Mouse (Mus musculus) embryonic facial prominence, embryonic 14.5 days (tissue): ENCODE measurements around the gene Klf16. TPM values are rescaled to one million over a fixed set of nuclear protein-coding genes. Genes with fewer than 3 reads are reported as not detected.

Experiments
- ATAC-seq: fragments of 200-750 bp; cut with Nextera tagmentation; 2 replicates; pipeline ENCODE4 v1.8.0; 2017; ENCODE audit warnings: low read depth, moderate number of reproducible peaks, moderate TSS enrichment
- DNase-seq: peaks from one replicate; pipeline ENCODE4 v3.0.0-alpha.2; 2015; ENCODE audit warnings: low spot score
- H3K27ac ChIP-seq: fragments of 300-500 bp; sonication (generic); replicated peaks from 2 replicates; pipeline ENCODE4 v1.5.1; 2014; ENCODE audit warnings: low read depth, mild to moderate bottlenecking, low read length, moderate library complexity
- H3K27me3 ChIP-seq: fragments of 300-500 bp; sonication (generic); replicated peaks from 2 replicates; pipeline ENCODE4 v1.6.1; 2014; ENCODE audit warnings: low read length; ENCODE audit not compliant: control insufficient read depth, insufficient read depth
- H3K36me3 ChIP-seq: fragments of 300-500 bp; sonication (generic); 2 replicates; pipeline ENCODE4 v1.6.1; 2014; ENCODE audit warnings: low read length, mixed read lengths; ENCODE audit not compliant: control insufficient read depth, insufficient read depth
- H3K4me1 ChIP-seq: fragments of 300-500 bp; sonication (generic); 2 replicates; pipeline ENCODE4 v1.6.1; 2014; ENCODE audit warnings: antibody characterized with exemption, low read length; ENCODE audit not compliant: control insufficient read depth, insufficient read depth
- H3K4me2 ChIP-seq: fragments of 300-500 bp; sonication (generic); 2 replicates; pipeline ENCODE4 v1.6.1; 2014; ENCODE audit warnings: low read depth, mild to moderate bottlenecking, low read length, moderate library complexity, mixed read lengths
- H3K4me3 ChIP-seq: fragments of 300-500 bp; sonication (generic); 2 replicates; pipeline ENCODE4 v1.5.1; 2014; ENCODE audit warnings: low read depth, mild to moderate bottlenecking, low read length
- H3K9ac ChIP-seq: fragments of 300-500 bp; sonication (generic); 2 replicates; pipeline ENCODE4 v1.6.1; 2014; ENCODE audit warnings: low read depth, mild to moderate bottlenecking, low read length, moderate library complexity, mixed read lengths
- H3K9me3 ChIP-seq: fragments of 300-500 bp; sonication (generic); 2 replicates; pipeline ENCODE4 v1.6.1; 2016; ENCODE audit warnings: low read length; ENCODE audit not compliant: control insufficient read depth
- WGBS: fragments of 180-500 bp; shearing (Covaris S2); extraction: QIAGEN DNeasy Blood & Tissue Kit; methylation state at CpG from one replicate; pipeline ENCODE4 v1.1.7; 2014; 5-methylcytosine and 5-hydroxymethylcytosine counted together
- polyA plus RNA-seq: library from polyadenylated mRNA; unstranded; fragments of >200 nt; fragmentation: Nextera tagmentation; extraction: Ambion mirVana; gene quantifications from 2 replicates; pipeline ENCODE4 v1.2.1, GENCODE M21; 2014

Klf16 gene
- polyA plus RNA-seq, 1 experiment from 2014 or later: 9.7 TPM

GRCm38 (mm10) chr10:80561116-80561944 is 15.8 kb downstream of the Klf16 start, which contains the start of gene Rexo1:
Rexo1 (minus strand) TSS chr10:80561560.
- ATAC-seq: peak; percentile 91
- under 1% methylated on average over 31 of the region's 72 CpGs for WGBS

GRCm38 (mm10) chr10:80560621-80561020 is 16.5 kb downstream of the Klf16 start:
- no peaks in the 10 kb centered on the region for H3K27me3 ChIP-seq
- ATAC-seq (no peak), DNase-seq (no peak)
- H3K9me3 ChIP-seq: no peaks in the 10 kb centered on the region
- under 1% methylated on average over 13 of the region's 13 CpGs for WGBS
- H3K4me2 ChIP-seq: peak overlapping the region; percentile 86
- H3K4me3 ChIP-seq: peak overlapping the region; percentile 98
- no peak overlapping the region for H3K27ac ChIP-seq
- H3K9ac ChIP-seq: peak overlapping the region; percentile 97
- H3K36me3 ChIP-seq: peaks cover 5% of the 10 kb centered on the region
- peaks cover 12% of the 10 kb centered on the region for H3K4me1 ChIP-seq

More at GRCm38 (mm10) chr10:80561116-80561944, 15.8 kb downstream of the Klf16 start, which contains the start of gene Rexo1:
- Histone ChIP-seq H3K27ac (peak within 1 kb of the TSS; percentile 95), H3K36me3 (peaks cover 8% of the 10 kb centered on the region), H3K9me3 (no peaks in the 10 kb centered on the region), H3K4me2 (peak within 1 kb of the TSS; percentile 86), H3K4me1 (peaks cover 12% of the 10 kb centered on the region), H3K9ac (peak within 1 kb of the TSS; percentile 97), H3K4me3 (peak within 1 kb of the TSS; percentile 98), H3K27me3 (no peaks in the 10 kb centered on the region)
- peak; percentile 97 for DNase-seq

- H3K9me3 ChIP-seq: no peaks in the 10 kb centered on the region
- H3K36me3 ChIP-seq: no peaks in the 10 kb centered on the region
- no peak overlapping the region for H3K4me3 ChIP-seq
- H3K27ac ChIP-seq: no peak overlapping the region
- no peak for ATAC-seq
- H3K4me1 ChIP-seq: peaks cover 12% of the 10 kb centered on the region
- H3K27me3 ChIP-seq: no peaks in the 10 kb centered on the region
- no peak for DNase-seq
- H3K4me2 ChIP-seq: no peak overlapping the region
- no peak overlapping the region for H3K9ac ChIP-seq
- 88% methylated on average over 7 of the region's 7 CpGs for WGBS
Measured at GRCm38 (mm10) chr10:80559431-80559830, 17.7 kb downstream of the Klf16 start.

GRCm38 (mm10) chr10:80557346-80557965 is 19.7 kb downstream of the Klf16 start:
- no peak overlapping the region for H3K9ac ChIP-seq

GRCm38 (mm10) chr10:80553997-80554396 is 23.1 kb downstream of the Klf16 start:
- H3K27me3 ChIP-seq: no peaks in the 10 kb centered on the region
- no peaks in the 10 kb centered on the region for H3K9me3 ChIP-seq
- no peaks in the 10 kb centered on the region for H3K4me1 ChIP-seq
- H3K9ac ChIP-seq: no peak overlapping the region
- peaks cover 18% of the 10 kb centered on the region for H3K36me3 ChIP-seq
- no peak for ATAC-seq
- WGBS: 88% methylated on average over 5 of the region's 6 CpGs
- DNase-seq: no peak
- no peak overlapping the region for H3K4me3 ChIP-seq
- H3K4me2 ChIP-seq: no peak overlapping the region
- H3K27ac ChIP-seq: no peak overlapping the region

More at GRCm38 (mm10) chr10:80557346-80557965, 19.7 kb downstream of the Klf16 start:
- Histone ChIP-seq H3K4me2 (no peak overlapping the region), H3K27ac (no peak overlapping the region), H3K36me3 (no peaks in the 10 kb centered on the region), H3K4me1 (peaks cover 9% of the 10 kb centered on the region), H3K27me3 (no peaks in the 10 kb centered on the region), H3K9me3 (no peaks in the 10 kb centered on the region), H3K4me3 (no peak overlapping the region)
- ATAC-seq (no peak), DNase-seq (peak; percentile 55)
- WGBS: 40% methylated on average over 5 of the region's 5 CpGs

GRCm38 (mm10) chr10:80553575-80553974 is 23.5 kb downstream of the Klf16 start:
- H3K4me1 ChIP-seq: no peaks in the 10 kb centered on the region
- DNase-seq (no peak), ATAC-seq (no peak)
- 90% methylated on average over 8 of the region's 8 CpGs for WGBS
- no peaks in the 10 kb centered on the region for H3K9me3 ChIP-seq
- H3K27me3 ChIP-seq: no peaks in the 10 kb centered on the region
- H3K4me3 ChIP-seq: no peak overlapping the region
- no peak overlapping the region for H3K4me2 ChIP-seq
- H3K36me3 ChIP-seq: peaks cover 21% of the 10 kb centered on the region
- H3K9ac ChIP-seq: no peak overlapping the region
- no peak overlapping the region for H3K27ac ChIP-seq

- no peak for DNase-seq
- Histone ChIP-seq H3K4me2 (no peak overlapping the region), H3K36me3 (peaks cover 33% of the 10 kb centered on the region), H3K9ac (no peak overlapping the region), H3K4me1 (no peaks in the 10 kb centered on the region), H3K27ac (no peak overlapping the region), H3K4me3 (no peak overlapping the region), H3K9me3 (no peaks in the 10 kb centered on the region), H3K27me3 (no peaks in the 10 kb centered on the region)
- WGBS: 71% methylated on average over 9 of the region's 9 CpGs
- ATAC-seq: no peak
Measured at GRCm38 (mm10) chr10:80552364-80552763, 24.8 kb downstream of the Klf16 start.

- no peak overlapping the region for H3K4me3 ChIP-seq
- 91% methylated on average over 19 of the region's 21 CpGs for WGBS
- ATAC-seq: no peak
- H3K4me1 ChIP-seq: no peaks in the 10 kb centered on the region
- H3K4me2 ChIP-seq: no peak overlapping the region
- H3K9me3 ChIP-seq: no peaks in the 10 kb centered on the region
- H3K36me3 ChIP-seq: peaks cover 64% of the 10 kb centered on the region
- no peaks in the 10 kb centered on the region for H3K27me3 ChIP-seq
- H3K9ac ChIP-seq: no peak overlapping the region
- no peak overlapping the region for H3K27ac ChIP-seq
- DNase-seq: no peak
Measured at GRCm38 (mm10) chr10:80549279-80549678, 27.8 kb downstream of the Klf16 start.
